In the genomic region with DNA sequence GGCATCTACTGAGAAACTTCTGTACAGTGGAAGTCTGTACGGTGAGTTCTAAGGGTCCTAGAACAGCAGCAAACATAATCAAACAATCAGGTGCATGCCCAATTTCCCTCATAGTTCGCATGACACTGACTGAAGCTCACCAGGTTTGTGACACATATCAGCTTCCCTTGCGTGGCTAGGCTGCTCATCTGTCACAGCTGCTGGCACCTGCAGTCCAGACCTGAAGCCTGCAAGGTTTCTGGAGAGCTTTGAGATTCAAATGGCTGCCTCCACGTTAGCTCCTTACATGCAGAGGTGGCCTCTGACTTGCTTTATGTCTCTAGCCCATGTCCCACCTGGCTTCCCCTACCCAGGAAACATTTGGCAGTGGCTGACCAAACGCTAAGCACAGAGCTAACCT, we compare ENCODE assay signal across 35 mouse cellular contexts. TPM values are rescaled to one million over a fixed set of nuclear protein-coding genes. Genes with fewer than 3 reads are reported as not detected.
DNase-seq lines count a peak whose midpoint lies in the region; ATAC-seq and TF ChIP-seq lines count a peak whose summit lies in the region.
"Had no signal": no experiment of that assay in that cellular context is flagged by ENCODE, and none has a peak within 500 bp of the region (broad histone marks: within the 10 kb centered on the region; RNA-seq: fewer than 3 reads in every experiment).

No protein-coding gene starts in this region.

- H3K4me3 ChIP-seq in CH12.LX (replicated peaks in 1 of 3; ENCODE audit: low read depth in 2 of 3, low read length in 2 of 3, poor library complexity in 1 of 3) = no peak overlapping the region
- H3K4me3 ChIP-seq: embryonic facial prominence, embryonic 10.5 days; embryonic facial prominence, embryonic 13.5 days; erythroblast, embryonic 14.5 days; forebrain, embryonic 12.5 days; forebrain, embryonic 15.5 days; heart, adult 2 months; heart, embryonic 10.5 days; heart, embryonic 13.5 days had no signal

- ATAC-seq in cerebellum, adult (ENCODE audit: insufficient number of reproducible peaks, low FRiP score, low TSS enrichment) = no peak
- ATAC-seq: forebrain, embryonic 15.5 days had no signal

- no peaks in the 10 kb centered on the region for H3K9me3 ChIP-seq in CH12.LX (replicated peaks; ENCODE audit: low read length)
- H3K9me3 ChIP-seq: embryonic facial prominence, embryonic 10.5 days; embryonic facial prominence, embryonic 13.5 days; forebrain, embryonic 12.5 days; forebrain, embryonic 15.5 days; G1E; heart, embryonic 10.5 days; heart, embryonic 13.5 days had no signal

- dilution Hi-C loops in CH12.LX (cut with MboI; ENCODE audit: extremely low pct_ligation_motif_present, extremely low pct_unique_long_range_greater_than_20kb, low sequenced_read_pairs) = no loop called here

- DNase-seq in A20 (ENCODE audit: low read depth, low spot score) = peak; percentile 62
- peak; percentile 65 for DNase-seq in CH12.LX (ENCODE audit: extremely low read depth)
- DNase-seq in thymus, postnatal 0 days (ENCODE audit: low spot score) = peak; percentile 45
- peak; percentile 25 for DNase-seq in thymus, postnatal 25 days
- no peak for DNase-seq in kidney, postnatal 14 days
- DNase-seq in ovary, postnatal 10 days (ENCODE audit: low spot score) = no peak
- DNase-seq in lung, postnatal 10 days = no peak
- DNase-seq: adrenal gland, adult 2 months; adrenal gland, postnatal 14 days; cerebellum, adult 11-12 months; cerebellum, adult 8-10 months; cerebellum, postnatal 10 days; cerebellum, postnatal 36 days; embryo, embryonic 11 days; gastrocnemius, postnatal 10 days; gastrocnemius, postnatal 36 days; heart, adult 2 months; heart, postnatal 14 days; heart, postnatal 4 days had no signal

- TF ChIP-seq RAD21 in CH12.LX (IDR thresholded peaks at IDR 0.05; ENCODE audit: low read depth, low read length) = no peak; the same call in none of the 2 replicates

- TF ChIP-seq EP300 in CH12.LX (IDR thresholded peaks at IDR 0.05; ENCODE audit: low read length) = no peak; the same call in 1 of the 2 replicates

- H3K36me3 ChIP-seq in CH12.LX (replicated peaks in 1 of 2; ENCODE audit: control insufficient read depth in 1 of 2, insufficient read depth in 1 of 2, low read length in 1 of 2) = no peaks in the 10 kb centered on the region
- H3K36me3 ChIP-seq: embryonic facial prominence, embryonic 10.5 days; embryonic facial prominence, embryonic 13.5 days; forebrain, embryonic 12.5 days; forebrain, embryonic 15.5 days; G1E; heart, embryonic 10.5 days; heart, embryonic 13.5 days had no signal

- H3K79me2 ChIP-seq in CH12.LX (replicated peaks; ENCODE audit: control insufficient read depth, extremely low read depth, insufficient read depth, poor library complexity, severe bottlenecking) = no peaks in the 10 kb centered on the region

- TF ChIP-seq CTCF in CH12.LX (conservative IDR thresholded peaks at IDR 0.05 in 1 of 2, IDR thresholded peaks at IDR 0.05 in 1 of 2; ENCODE audit: low read depth in 2 of 2, low read length in 2 of 2) = no peak

- H3K4me2 ChIP-seq in CH12.LX (ENCODE audit: insufficient read depth, low read depth, poor library complexity, severe bottlenecking) = no peak overlapping the region
- H3K4me2 ChIP-seq: embryonic facial prominence, embryonic 13.5 days; forebrain, embryonic 12.5 days; forebrain, embryonic 15.5 days; heart, embryonic 13.5 days; hindbrain, embryonic 14.5 days had no signal

- H3K9ac ChIP-seq in CH12.LX (ENCODE audit: insufficient read depth, low read depth) = 0 out of 2 replicates have a peak overlapping the region, but pooled peaks have one; percentile 10
- H3K9ac ChIP-seq: embryonic facial prominence, embryonic 13.5 days; forebrain, embryonic 12.5 days; forebrain, embryonic 15.5 days; heart, embryonic 13.5 days; hindbrain, embryonic 14.5 days had no signal

- peak overlapping the region; percentile 72 for H3K27ac ChIP-seq in CH12.LX (ENCODE audit: insufficient read depth, low read depth)
- H3K27ac ChIP-seq: embryonic facial prominence, embryonic 10.5 days; embryonic facial prominence, embryonic 13.5 days; forebrain, embryonic 12.5 days; forebrain, embryonic 15.5 days; heart, embryonic 10.5 days; heart, embryonic 13.5 days; hindbrain, embryonic 14.5 days had no signal

- in situ Hi-C loops in CH12.LX (cut with MboI; ENCODE audit: low pct_ligation_motif_present, low pct_unique_long_range_greater_than_20kb, low sequenced_read_pairs) = no loop called here

- TF ChIP-seq POLR2A in CH12.LX (IDR thresholded peaks at IDR 0.05; ENCODE audit: low read depth, low read length) = no peak

- no peaks in the 10 kb centered on the region for H3K27me3 ChIP-seq in CH12.LX (replicated peaks)
- H3K27me3 ChIP-seq: embryonic facial prominence, embryonic 13.5 days; forebrain, embryonic 12.5 days; forebrain, embryonic 15.5 days had no signal

- H3K4me1 ChIP-seq in CH12.LX (ENCODE audit: control insufficient read depth in 1 of 2, insufficient read depth in 2 of 2) = peaks cover 51 to 81% of the 10 kb centered on the region in 2 experiments
- H3K4me1 ChIP-seq: embryonic facial prominence, embryonic 10.5 days; forebrain, embryonic 12.5 days; forebrain, embryonic 15.5 days; heart, embryonic 10.5 days had no signal

TF ChIP-seq in CH12.LX, 34 proteins besides CTCF, POLR2A, EP300 and RAD21:
- no peak for TF ChIP-seq GABPA (IDR thresholded peaks at IDR 0.05; ENCODE audit: insufficient replicate concordance, low read depth, low read length)
- peak; percentile 47; the same call in 1 of the 2 replicates for TF ChIP-seq BHLHE40 (IDR thresholded peaks at IDR 0.05; ENCODE audit: low read depth, low read length)
- TF ChIP-seq MEF2A (IDR thresholded peaks at IDR 0.05; ENCODE audit: borderline replicate concordance, low read depth, low read length) = peak; percentile 48; the same call in 1 of the 2 replicates
- TF ChIP-seq MAX (IDR thresholded peaks at IDR 0.05; ENCODE audit: low read length) = 0 out of 2 replicates have a peak, but pooled peaks have one; percentile 23
- TF ChIP-seq SMC3 (IDR thresholded peaks at IDR 0.05; ENCODE audit: low read depth, low read length) = peak; percentile 16; the same call in 1 of the 2 replicates
- TF ChIP-seq ETS1 (conservative IDR thresholded peaks at IDR 0.05; ENCODE audit: low read depth, low read length) = 0 out of 2 replicates have a peak, but pooled peaks have one; percentile 19
- peak; percentile 32; the same call in 1 of the 2 replicates for TF ChIP-seq TCF12 (IDR thresholded peaks at IDR 0.05; ENCODE audit: low read depth, low read length)
- TF ChIP-seq MYC (IDR thresholded peaks at IDR 0.05; ENCODE audit: low read depth, low read length) = no peak

RNA-seq across cellular contexts. Expression of a gene that starts 35.8 kb away (rescaled TPM):
- total RNA-seq in CH12.LX (2012; rRNA removed) = 1.9 and 2.6 TPM in 2 replicates
- 1.4 and 2.4 TPM in 2 replicates for total RNA-seq in CH12.LX (2014; rRNA removed)
- 0.79 and 0.83 TPM in 2 replicates for polyA plus RNA-seq in CH12.LX (2012; ENCODE audit: insufficient read length, low read depth)
- 1.1 and 1.3 TPM in 2 replicates for polyA plus RNA-seq in thymus, postnatal 0 days (2015; fragmentation: Nextera tagmentation; extraction: Ambion mirVana)
- total RNA-seq: adrenal gland, adult 2 months; adrenal gland, postnatal 14 days; adrenal gland, postnatal 4 days; gastrocnemius, adult 18-20 months; gastrocnemius, postnatal 10 days; gastrocnemius, postnatal 36 days; granulocyte monocyte progenitor cell, adult 5-6 weeks; heart, adult 2 months; heart, postnatal 14 days; heart, postnatal 4 days had no signal
- polyA plus RNA-seq: adrenal gland, adult 2 months; cortical plate, adult 2 months; embryonic facial prominence, embryonic 10.5 days; embryonic facial prominence, embryonic 13.5 days; erythroblast, embryonic 14.5 days; forebrain, embryonic 12.5 days; forebrain, embryonic 15.5 days; G1E; heart, adult 2 months; heart, embryonic 10.5 days; heart, embryonic 13.5 days; heart, embryonic 16.5 days; hindbrain, embryonic 11.5 days; hindbrain, embryonic 14.5 days had no signal

RNA-seq across cellular contexts. Expression of a gene that starts 53.4 kb away (rescaled TPM):
- 2.7 and 4.8 TPM in 2 replicates for total RNA-seq in CH12.LX (2012; rRNA removed)
- 1.5 and 1.9 TPM in 2 replicates for total RNA-seq in CH12.LX (2014; rRNA removed)
- 1.3 and 3.5 TPM in 2 replicates for polyA plus RNA-seq in CH12.LX (2012; ENCODE audit: insufficient read length, low read depth)
- 0.23 and 0.36 TPM in 2 replicates for polyA plus RNA-seq in thymus, postnatal 0 days (2015; fragmentation: Nextera tagmentation; extraction: Ambion mirVana)
- total RNA-seq: adrenal gland, adult 2 months; adrenal gland, postnatal 14 days; adrenal gland, postnatal 4 days; gastrocnemius, adult 18-20 months; gastrocnemius, postnatal 10 days; gastrocnemius, postnatal 36 days; granulocyte monocyte progenitor cell, adult 5-6 weeks; heart, adult 2 months; heart, postnatal 14 days; heart, postnatal 4 days had no signal
- polyA plus RNA-seq: adrenal gland, adult 2 months; cortical plate, adult 2 months; embryonic facial prominence, embryonic 10.5 days; embryonic facial prominence, embryonic 13.5 days; erythroblast, embryonic 14.5 days; forebrain, embryonic 12.5 days; forebrain, embryonic 15.5 days; G1E; heart, adult 2 months; heart, embryonic 10.5 days; heart, embryonic 13.5 days; heart, embryonic 16.5 days; hindbrain, embryonic 11.5 days; hindbrain, embryonic 14.5 days had no signal

Comparison
In these comparisons a context has a peak if more than half of its experiments do, and no peak if none do; other contexts are left out.
1. DNase-seq: peak in A20 (single experiment), CH12.LX (single experiment), thymus, postnatal 0 days (single experiment) and thymus, postnatal 25 days (single experiment); none in kidney, postnatal 14 days (single experiment), ovary, postnatal 10 days (single experiment) and lung, postnatal 10 days (single experiment).